Mouse (Mus musculus) bone marrow, adult 2 months (tissue): ENCODE measurements at regions not wholly inside any gene's neighbourhood (a gene's known extent, or its start where the extent isn't known, plus 50 kb on each side); places are given as distances from the start of the nearest gene placed in this dataset.

Experiments
- H3K27ac ChIP-seq: fragments of 200-500 bp; 2 replicates; pipeline ENCODE4 v1.5.1; 2012; ENCODE audit warnings: low read depth, mild to moderate bottlenecking, control low read depth, inconsistent platforms, low read length; ENCODE audit not compliant: control insufficient read depth, poor library complexity, insufficient read depth
- H3K4me1 ChIP-seq: fragments of 200-500 bp; 2 replicates; pipeline ENCODE4 v1.6.1; 2011; ENCODE audit warnings: low read length; ENCODE audit not compliant: control insufficient read depth, insufficient read depth
- H3K4me3 ChIP-seq: fragments of 200-500 bp; replicated peaks from 2 replicates; pipeline ENCODE3; 2011; ENCODE audit warnings: mild to moderate bottlenecking, low read depth, low read length, control low read depth; ENCODE audit not compliant: control insufficient read depth
- CTCF ChIP-seq: fragments of 200-500 bp; IDR thresholded peaks from 2 replicates; pipeline ENCODE4 v1.5.1; 2011; ENCODE audit warnings: low read length, control low read depth; ENCODE audit not compliant: control insufficient read depth, insufficient read depth
- POLR2A ChIP-seq: fragments of 200-500 bp; IDR thresholded peaks from 2 replicates; pipeline ENCODE4 v1.6.1; 2011; ENCODE audit warnings: low read depth, mild to moderate bottlenecking, control low read depth, low read length, borderline replicate concordance; ENCODE audit not compliant: control insufficient read depth
- WGBS: fragments of 180-500 bp; shearing (Covaris S2); methylation state at CpG from one replicate; pipeline ENCODE4 v1.1.7; 2018; 5-methylcytosine and 5-hydroxymethylcytosine counted together

DNA sequence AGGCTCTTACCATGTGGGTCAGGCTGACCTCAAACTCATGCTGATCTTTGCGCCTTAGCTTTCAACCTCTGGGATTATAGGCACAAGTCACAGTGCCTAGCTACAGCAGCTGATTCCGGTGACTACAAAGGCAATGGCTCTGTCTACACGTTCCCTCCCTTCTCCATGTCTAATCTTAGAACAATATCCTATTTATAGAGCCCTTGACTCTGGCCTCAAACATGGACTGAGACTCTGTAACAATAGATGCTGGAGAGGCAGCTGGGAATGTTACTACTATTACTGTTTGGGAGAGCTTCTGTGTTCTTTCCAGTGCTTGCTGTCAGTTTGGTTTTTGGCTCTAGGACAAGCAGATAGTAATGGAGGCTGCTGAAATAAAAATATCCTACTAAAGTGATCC, 198.7 kb downstream of the Arrdc4 start:
- Histone ChIP-seq H3K27ac (no peak overlapping the region), H3K4me1 (no peaks in the 10 kb centered on the region), H3K4me3 (no peak overlapping the region)
- 61% methylated on average over 3 of the region's 3 CpGs for WGBS
- TF ChIP-seq POLR2A (no peak), CTCF (no peak)

DNA sequence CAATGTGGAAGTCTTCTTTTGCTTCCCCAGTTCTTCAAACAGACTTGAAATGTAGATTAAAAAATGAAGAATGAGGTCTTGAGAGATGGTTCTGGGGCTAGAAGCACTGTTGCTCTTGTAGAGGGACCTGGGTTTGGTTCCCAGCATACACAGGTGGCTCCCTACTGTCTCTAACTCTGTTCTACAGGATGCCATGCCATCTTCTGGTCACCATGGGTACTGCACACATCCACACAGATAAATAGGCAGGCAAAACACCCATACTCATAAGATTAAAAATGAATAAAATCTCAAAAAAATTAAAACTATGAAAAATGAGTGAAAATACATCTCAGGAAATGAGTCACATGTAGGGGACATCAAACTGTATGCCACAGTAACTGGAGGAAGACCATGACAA, 200.9 kb downstream of the Arrdc4 start:
- no peaks in the 10 kb centered on the region for H3K4me1 ChIP-seq
- no peak overlapping the region for H3K4me3 ChIP-seq
- no peak for TF ChIP-seq CTCF
- no peak for TF ChIP-seq POLR2A
- no peak overlapping the region for H3K27ac ChIP-seq

DNA sequence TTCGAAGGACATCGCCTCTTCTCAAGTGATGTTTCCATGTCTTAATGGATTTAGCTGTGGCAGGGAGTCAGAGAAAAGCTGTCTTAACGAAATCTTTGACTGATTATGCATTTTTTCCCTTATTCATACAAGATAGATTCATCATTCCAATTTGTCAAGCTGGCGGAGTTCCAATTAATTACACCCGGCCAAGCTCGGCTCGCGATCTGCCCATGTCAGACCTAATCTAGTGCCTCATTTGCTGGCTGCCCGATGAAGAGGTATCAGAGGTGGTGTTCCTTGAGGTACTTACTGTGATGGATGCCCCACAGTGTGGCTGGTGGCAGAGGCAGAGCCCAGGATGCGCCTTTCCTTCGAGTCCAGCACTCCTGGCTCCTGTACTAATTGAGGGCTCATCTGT, 204.9 kb downstream of the Arrdc4 start:
- Histone ChIP-seq H3K27ac (no peak overlapping the region), H3K4me3 (no peak overlapping the region), H3K4me1 (no peaks in the 10 kb centered on the region)
- WGBS = 82% methylated on average over 11 of the region's 11 CpGs
- no peak for TF ChIP-seq CTCF
- TF ChIP-seq POLR2A = no peak

GRCm38 (mm10) chr7:68509096-68509495, 235.5 kb downstream of the Fam169b start:
- H3K27ac ChIP-seq = no peak overlapping the region
- TF ChIP-seq CTCF (no peak), POLR2A (no peak)
- 82% methylated on average over 6 of the region's 6 CpGs for WGBS
- no peaks in the 10 kb centered on the region for H3K4me1 ChIP-seq
- no peak overlapping the region for H3K4me3 ChIP-seq

DNA sequence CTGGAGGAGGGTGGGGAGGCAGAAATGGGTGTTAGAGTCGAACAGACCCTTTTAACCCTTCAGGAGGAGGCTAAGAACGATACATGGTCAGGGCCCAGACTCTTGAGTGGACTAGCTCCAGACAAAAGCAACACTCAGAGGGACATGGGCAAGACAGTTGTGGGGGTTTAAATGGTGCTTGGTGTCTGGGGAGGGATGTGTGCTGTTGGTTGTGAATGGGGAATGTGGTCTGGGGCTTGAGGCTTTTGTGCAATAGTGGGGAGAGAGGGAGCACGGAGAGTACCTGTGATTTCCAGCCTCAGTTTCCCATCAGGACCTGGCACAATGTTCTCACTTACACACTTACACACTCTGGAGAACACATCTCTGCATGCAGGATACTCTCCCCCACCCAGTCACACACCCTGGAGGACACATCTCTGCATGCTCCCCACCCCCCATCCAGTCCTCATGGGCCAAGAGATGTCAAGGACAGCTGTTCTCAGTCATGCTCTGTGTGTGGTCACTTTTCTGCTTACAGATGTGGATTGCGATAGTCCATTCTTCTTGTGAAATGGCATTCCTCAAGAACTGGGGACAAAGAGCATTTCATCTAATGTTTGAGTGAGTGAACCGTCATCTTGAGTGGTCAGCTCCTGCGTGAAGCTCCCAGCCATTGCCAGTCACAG, 217.6 kb downstream of the Fam169b start:
- no peaks in the 10 kb centered on the region for H3K4me1 ChIP-seq
- no peak overlapping the region for H3K27ac ChIP-seq
- TF ChIP-seq POLR2A (no peak), CTCF (no peak)
- H3K4me3 ChIP-seq = no peak overlapping the region
- 74% methylated on average over 6 of the region's 6 CpGs for WGBS

GRCm38 (mm10) chr7:68486676-68487075, 213.0 kb downstream of the Fam169b start:
- Histone ChIP-seq H3K4me1 (no peaks in the 10 kb centered on the region), H3K27ac (no peak overlapping the region), H3K4me3 (no peak overlapping the region)
- WGBS = 73% methylated on average over 3 of the region's 3 CpGs
- no peak for TF ChIP-seq CTCF
- TF ChIP-seq POLR2A = no peak

GRCm38 (mm10) chr7:68482553-68482952, 208.9 kb downstream of the Fam169b start:
- WGBS = 30% methylated on average over 10 of the region's 10 CpGs
- Histone ChIP-seq H3K4me3 (no peak overlapping the region), H3K27ac (no peak overlapping the region), H3K4me1 (no peaks in the 10 kb centered on the region)
- no peak for TF ChIP-seq CTCF
- no peak for TF ChIP-seq POLR2A

DNA sequence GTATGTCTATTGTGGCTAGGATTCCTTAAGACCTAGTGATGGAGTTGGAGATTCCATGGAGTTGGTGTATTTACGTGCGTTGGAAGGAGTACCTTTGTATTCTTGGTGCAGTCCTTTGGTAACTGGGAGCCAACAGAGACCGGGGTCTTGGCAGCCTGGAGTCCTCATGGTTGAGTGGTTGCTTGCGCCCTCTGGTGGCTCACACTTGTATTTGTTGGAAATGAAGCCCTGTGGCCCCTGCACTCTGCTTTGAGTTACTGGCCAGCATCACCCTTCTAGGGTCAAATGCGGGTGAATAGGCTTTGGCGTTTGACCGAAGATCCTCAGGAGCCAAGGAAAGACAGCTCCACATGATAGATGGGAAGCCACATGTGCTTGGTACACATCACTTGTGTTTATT, 207.1 kb downstream of the Fam169b start:
- no peaks in the 10 kb centered on the region for H3K4me1 ChIP-seq
- 27% methylated on average over 7 of the region's 7 CpGs for WGBS
- TF ChIP-seq POLR2A (no peak), CTCF (peak; percentile 54)
- no peak overlapping the region for H3K4me3 ChIP-seq
- no peak overlapping the region for H3K27ac ChIP-seq

DNA sequence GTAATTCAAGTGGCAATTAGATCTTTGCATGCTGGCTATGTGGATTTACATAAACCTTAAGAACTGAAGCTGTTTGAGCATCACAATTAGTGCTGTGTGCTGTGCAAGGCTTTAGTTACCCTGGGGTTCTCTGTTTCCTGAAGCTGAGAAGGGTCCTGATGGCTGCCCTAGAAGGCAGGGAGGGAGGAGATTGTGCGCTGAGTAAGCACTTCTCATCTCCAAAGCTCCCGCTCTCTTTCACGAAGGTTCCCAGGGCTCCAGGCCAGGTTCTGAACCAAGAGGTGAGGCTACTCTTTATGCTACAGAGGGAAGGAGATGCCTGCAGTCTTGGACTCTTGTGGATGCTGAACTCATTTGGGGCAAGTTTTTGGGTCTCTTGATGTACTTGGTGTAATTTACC, 206.7 kb downstream of the Fam169b start:
- no peaks in the 10 kb centered on the region for H3K4me1 ChIP-seq
- H3K4me3 ChIP-seq = no peak overlapping the region
- WGBS = 56% methylated on average over 3 of the region's 3 CpGs
- no peak for TF ChIP-seq CTCF
- TF ChIP-seq POLR2A = no peak
- H3K27ac ChIP-seq = no peak overlapping the region
